Mouse (Mus musculus): Measurements from ENCODE around the gene Arhgap23. TPM values are rescaled to one million over a fixed set of nuclear protein-coding genes. Genes with fewer than 3 reads are reported as not detected.
A peak's percentile ranks its signal among the peaks of the same experiment; 100 is the strongest.

The Arhgap23 gene
- total RNA-seq, 2 experiments from 2014 or later = 64.4 to 78.6 TPM

DNA sequence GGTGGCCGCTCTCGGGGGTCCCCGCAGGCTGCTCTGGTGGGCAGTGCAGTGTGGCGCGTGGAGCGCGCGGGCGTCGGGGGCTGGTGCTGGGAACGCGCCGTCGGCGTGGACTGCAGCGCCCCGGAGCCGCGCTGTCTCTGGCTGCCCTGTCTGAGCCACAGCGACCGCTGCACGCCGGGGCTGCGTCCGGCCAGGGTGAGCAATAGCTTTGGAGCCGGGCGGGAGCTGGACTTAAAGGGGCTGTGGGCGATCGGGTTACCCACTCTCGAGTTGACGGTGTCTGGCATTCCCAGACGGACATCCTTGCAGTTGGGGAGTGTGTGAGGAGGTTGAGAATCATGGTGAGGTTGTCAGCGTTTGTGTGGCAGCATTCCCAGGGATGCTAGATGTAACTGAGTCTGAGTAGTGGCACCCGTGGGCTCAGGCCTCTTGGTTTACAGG lies 25.1 kb downstream of the Arhgap23 start:
- TF ChIP-seq CTCF (IDR thresholded peaks at IDR 0.05) = no peak
- intact Hi-C loops (cut with DNase I) = no loop called here
- Histone ChIP-seq H3K27ac (peak overlapping the region; percentile 56), H3K4me3 (peak overlapping the region; percentile 47)
- DNase-seq (ENCODE audit: extremely low spot score in 1 of 2, low spot score in 2 of 2) = no peak

DNA sequence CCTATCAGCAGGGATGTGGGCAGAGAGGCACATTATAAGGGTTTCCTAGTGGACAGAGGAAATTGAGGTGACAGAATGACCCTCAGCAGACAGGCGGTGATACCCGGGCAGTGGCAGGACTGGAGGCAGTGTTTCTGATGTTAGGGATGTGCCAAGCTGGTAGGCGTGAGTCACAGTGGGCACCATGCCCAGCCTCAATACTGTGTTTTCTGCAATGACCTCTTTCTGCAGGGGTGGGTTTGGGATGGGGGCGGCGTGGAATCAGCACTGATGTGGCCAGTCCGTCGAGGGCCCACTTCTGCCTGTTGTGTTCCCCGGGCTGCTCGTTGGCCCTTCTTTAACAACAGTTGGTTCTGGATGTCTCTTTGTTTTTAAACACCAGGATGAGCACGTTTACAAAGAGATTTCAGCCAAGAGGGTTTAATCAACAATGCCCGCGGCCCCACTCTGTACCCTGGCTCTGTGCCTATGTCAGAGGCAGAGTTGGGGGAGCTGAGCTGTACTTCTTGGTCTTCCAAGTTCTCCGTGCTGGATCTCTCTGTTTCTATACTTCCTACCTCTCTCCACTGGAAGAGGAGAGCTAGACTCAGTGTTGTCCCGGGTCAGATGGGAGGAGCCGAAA lies 25.8 kb downstream of the Arhgap23 start:
- no peak for DNase-seq (ENCODE audit: extremely low spot score in 1 of 2, low spot score in 2 of 2)
- H3K4me3 ChIP-seq = peak overlapping the region; percentile 47
- intact Hi-C loops (cut with DNase I) = no loop called here
- peak overlapping the region; percentile 56 for H3K27ac ChIP-seq
- no peak for TF ChIP-seq CTCF (IDR thresholded peaks at IDR 0.05)

DNA sequence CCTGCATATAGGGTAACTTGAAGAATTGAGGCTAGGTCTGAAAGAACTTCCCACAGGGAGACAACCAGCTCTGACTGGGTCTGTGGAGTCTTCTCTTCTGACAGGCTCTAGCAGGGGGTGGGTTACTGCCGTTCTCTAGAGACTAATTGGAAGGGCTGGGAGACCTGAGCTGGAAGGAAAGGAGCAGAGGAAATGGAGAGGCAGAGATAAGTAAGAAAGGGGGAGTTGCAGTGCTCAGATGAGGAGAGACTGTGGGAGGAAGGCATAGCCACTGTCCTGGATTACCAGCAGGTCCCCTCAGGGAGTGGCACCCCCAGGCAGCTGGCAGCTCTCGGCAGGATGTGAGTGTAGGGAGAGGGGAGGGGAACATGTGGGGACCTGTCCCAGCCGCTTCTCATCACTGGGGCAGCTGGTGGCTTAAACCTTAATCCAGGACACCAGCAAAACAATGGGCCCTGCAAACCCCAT lies 26.4 kb downstream of the Arhgap23 start:
- no peak overlapping the region for H3K4me3 ChIP-seq
- no peak for TF ChIP-seq CTCF (IDR thresholded peaks at IDR 0.05)
- intact Hi-C loops (cut with DNase I) = no loop called here
- H3K27ac ChIP-seq = peak overlapping the region; percentile 11; the same call in 1 of the 2 replicates
- DNase-seq (ENCODE audit: extremely low spot score in 1 of 2, low spot score in 2 of 2) = no peak

DNA sequence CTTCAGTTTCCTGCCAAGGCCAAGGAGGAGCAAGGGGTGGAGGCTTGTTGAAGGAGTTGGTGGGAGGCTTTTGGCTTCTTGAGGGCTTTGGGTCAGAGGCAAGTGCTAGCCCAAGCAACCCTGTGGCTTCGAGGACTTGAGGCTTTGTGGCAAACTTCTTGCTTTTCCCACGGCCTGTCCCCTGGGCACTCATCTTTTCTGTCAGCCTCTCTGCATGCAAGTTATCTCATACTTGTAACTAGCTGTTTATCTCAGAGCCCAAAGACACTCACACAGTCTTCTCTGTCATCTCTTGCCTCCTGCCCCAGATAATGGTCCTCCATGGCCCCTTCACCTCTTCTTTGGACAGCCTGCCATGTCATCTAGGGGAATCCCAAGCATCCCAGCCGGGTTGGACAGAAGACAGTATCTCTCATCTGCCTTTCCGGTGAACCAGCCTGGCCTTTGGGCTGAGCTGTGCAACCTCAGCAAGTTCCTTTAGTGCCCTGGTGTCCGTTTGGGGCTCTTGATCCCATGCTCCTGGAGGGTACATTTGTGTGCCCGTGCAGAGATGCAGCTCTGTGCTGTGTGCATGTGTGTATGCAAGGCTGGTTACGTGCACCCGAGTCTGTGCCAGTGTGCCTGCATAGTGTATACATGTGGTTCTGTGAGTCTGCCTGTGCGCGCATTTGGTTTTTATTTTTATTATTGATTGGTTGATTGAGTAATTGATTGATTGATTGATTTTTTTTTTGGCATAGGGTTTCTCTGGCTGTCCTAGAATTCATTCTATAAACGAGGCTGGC lies 27.8 kb downstream of the Arhgap23 start:
- DNase-seq (ENCODE audit: extremely low spot score in 1 of 2, low spot score in 2 of 2) = no peak
- TF ChIP-seq CTCF (IDR thresholded peaks at IDR 0.05) = no peak
- Histone ChIP-seq H3K4me3 (no peak overlapping the region), H3K27ac (no peak overlapping the region)
- intact Hi-C loops (cut with DNase I) = no loop called here

DNA sequence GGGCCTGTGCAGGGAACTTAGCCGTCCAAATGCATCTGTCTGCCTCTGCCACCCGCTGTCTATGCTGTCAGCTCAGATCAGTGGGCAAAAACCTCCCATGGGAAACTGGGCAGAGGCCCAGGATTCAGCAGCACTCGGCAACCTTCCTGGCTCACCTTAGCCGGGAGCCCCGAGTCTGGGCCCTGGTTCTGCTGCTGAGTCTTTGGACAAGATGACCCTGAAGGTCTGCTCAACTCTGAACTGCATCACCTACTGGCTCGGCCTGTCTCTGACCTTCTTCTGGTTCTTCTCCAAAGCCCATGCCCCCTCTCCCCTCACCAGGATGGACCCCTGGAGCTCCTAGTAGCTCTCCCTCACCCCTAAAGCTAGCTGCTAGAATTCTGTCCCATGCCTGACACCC lies 30.3 kb downstream of the Arhgap23 start:
- H3K27ac ChIP-seq = no peak overlapping the region

DNA sequence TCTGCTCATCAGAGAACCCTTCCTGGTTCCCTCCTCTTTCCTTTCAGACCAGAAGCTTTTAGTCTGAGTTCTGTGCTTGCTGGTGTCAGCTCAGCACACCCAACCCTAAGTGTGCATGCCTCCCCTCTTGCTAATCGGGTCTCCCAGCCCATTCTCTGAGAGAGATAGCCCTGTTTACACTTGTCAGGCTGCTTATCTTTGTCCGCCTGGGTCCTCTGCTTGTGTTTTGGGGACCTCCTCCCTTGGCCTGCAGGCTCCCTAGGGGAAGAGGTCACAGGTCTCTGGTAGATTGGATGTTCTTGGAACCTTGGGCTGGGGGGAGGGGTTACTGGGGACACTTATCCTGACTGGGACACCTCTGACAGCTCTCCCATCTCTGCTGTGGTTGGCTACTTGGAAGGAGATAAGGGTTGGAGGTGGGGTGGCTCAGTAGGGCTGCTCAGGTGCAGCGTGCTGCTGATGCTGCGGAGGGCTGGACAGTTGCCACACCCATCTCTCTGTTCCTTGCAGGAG lies 30.7 kb downstream of the Arhgap23 start:
- no peak for DNase-seq (ENCODE audit: extremely low spot score in 1 of 2, low spot score in 2 of 2)
- TF ChIP-seq CTCF (IDR thresholded peaks at IDR 0.05) = no peak
- H3K27ac ChIP-seq = no peak overlapping the region
- intact Hi-C loops (cut with DNase I) = no loop called here
- H3K4me3 ChIP-seq = no peak overlapping the region

More for the DNA sequence above, 30.3 kb downstream of the Arhgap23 start:
- DNase-seq (ENCODE audit: extremely low spot score in 1 of 2, low spot score in 2 of 2) = no peak
- no peak overlapping the region for H3K4me3 ChIP-seq
- intact Hi-C loops (cut with DNase I) = no loop called here
- TF ChIP-seq CTCF (IDR thresholded peaks at IDR 0.05) = no peak

DNA sequence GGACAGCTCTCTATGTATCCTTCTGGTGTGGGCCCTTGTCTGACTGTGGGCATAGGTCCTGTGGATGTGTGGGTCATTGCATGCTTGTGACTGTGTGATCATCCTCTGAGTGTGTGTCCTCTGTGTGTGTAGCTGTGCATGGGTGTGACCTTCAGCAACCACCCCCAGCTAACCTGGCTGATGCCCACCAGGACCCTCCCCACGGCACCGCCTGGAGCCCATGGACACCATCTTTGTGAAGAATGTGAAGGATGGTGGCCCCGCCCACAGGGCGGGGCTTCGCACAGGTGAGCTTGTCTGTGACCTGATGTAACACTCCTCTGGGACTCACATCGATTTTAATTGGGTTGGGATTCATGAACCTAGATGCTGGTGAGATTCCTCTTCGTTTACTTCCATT lies 32.6 kb downstream of the Arhgap23 start:
- no peak for DNase-seq (ENCODE audit: extremely low spot score in 1 of 2, low spot score in 2 of 2)
- no peak overlapping the region for H3K27ac ChIP-seq
- no peak for TF ChIP-seq CTCF (IDR thresholded peaks at IDR 0.05)
- no peak overlapping the region for H3K4me3 ChIP-seq
- intact Hi-C loops (cut with DNase I) = no loop called here

DNA sequence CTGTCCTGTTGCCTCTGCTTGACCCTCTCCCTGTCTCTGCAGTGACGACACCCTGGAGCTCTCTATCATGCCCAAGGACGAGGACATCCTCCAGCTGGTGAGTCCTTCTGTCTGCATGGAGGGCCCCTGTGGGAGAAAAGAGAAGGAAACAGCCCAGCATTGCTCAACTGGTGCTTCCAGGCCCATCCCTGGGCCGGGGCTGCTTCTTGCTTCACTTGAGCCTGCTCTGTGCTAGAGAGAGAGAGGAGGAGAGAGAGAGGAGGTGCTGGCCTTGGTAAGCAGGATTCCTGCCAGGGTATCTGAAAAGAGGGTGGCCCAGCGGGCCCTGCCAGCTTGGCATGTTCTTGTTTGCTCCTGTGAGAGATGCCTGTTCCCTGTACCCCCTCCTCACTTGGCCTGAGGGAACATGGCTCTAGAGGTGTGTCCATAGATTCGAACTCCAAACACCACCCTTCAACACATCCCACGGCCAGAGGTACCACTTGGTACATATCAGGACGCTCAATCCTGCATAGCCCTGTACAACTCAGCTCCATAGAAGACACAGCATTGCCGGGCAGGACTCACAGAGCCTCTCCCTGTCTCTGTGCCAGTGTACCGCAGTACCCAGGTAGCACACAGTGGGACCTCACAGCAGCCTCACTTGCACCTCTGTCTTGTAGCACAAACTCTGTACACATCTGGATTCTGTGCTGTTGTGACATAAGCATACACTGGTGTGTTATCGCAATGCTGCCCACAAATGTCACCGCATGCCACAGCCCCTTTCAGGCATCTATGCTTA lies 33.5 kb downstream of the Arhgap23 start:
- Histone ChIP-seq H3K27ac (peak overlapping the region; percentile 97), H3K4me3 (no peak overlapping the region)
- intact Hi-C loops (cut with DNase I) = no loop called here
- TF ChIP-seq CTCF (IDR thresholded peaks at IDR 0.05) = no peak
- no peak for DNase-seq (ENCODE audit: extremely low spot score in 1 of 2, low spot score in 2 of 2)

DNA sequence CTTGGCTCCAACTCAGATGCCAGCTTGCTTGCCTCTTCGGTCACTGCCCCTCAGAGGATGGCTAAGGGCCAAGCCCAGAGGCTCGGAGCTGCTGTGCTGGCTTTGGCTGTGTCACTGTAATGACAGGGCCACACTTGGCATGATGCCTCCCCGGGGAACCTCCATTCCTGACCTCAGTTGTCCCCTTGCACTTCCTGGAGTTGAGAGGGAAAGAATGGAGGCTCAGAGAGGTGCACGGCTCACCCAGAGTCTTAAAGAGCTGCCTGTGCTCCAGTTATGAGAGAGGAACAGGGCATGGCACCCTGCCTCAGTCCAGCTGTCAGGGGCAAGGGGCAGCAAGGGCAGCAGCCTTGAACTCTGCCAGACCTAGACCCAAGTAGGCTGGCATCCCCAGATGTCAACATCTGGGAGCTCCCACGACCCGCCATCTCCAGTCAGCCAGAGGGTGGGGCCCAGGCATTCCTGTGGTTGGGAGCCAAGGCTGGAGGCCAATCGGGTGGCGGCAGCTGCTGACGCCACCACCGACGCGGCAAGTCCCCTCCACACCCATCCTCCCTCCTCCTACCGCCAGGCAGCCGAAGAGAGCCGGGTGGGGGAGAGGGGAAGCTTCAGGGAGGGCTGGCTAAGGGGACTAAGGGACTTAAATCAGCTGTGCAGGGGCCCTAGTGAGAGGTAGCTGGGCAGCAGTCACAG lies 34.4 kb downstream of the Arhgap23 start:
- intact Hi-C loops (cut with DNase I) = loop anchor here (2.0 kb wide), 1 partner anchor 17 kb away; no protein-coding TSS in a partner anchor
- H3K27ac ChIP-seq = peak overlapping the region; percentile 97
- TF ChIP-seq CTCF (IDR thresholded peaks at IDR 0.05) = no peak; the same call in 1 of the 2 replicates
- H3K4me3 ChIP-seq = peak overlapping the region; percentile 83
- DNase-seq (ENCODE audit: extremely low spot score in 1 of 2, low spot score in 2 of 2) = peak; percentile 78 to 79

DNA sequence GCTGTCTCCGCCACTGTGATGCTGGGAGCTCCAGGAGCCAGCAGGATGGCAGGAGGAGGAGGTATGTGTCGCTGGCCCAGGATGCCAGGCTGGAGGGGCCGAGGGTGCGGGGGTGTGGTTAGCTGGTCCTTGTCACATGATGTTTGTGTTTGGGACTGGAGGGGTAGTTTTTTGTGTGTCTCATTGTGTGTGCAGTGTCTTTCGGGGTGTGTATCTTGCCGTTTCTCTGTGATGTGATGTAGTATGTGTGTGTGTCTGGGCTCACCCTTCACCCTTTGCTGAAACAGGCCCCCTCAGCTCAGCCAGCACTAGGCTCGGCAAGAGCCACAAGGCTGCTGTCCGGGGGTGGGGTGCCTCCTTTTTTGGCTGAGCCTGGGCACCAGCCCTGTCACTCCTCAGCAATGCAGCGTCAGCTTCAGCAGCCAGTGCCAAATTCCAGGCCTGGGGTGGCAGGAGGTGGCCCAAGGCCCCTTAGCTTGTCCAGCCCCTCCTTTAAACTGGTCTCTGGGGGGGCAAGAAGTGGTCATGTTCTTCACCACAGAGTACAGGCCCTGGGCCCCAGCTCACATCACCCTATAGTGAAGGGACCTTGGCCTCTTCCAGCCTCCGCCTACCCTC lies 35.1 kb downstream of the Arhgap23 start:
- DNase-seq (ENCODE audit: extremely low spot score in 1 of 2, low spot score in 2 of 2) = peak in 1 of 2 experiments; percentile 61
- no peak for TF ChIP-seq CTCF (IDR thresholded peaks at IDR 0.05)
- Histone ChIP-seq H3K27ac (peak overlapping the region; percentile 97), H3K4me3 (peak overlapping the region; percentile 83)
- intact Hi-C loops (cut with DNase I) = loop anchor here (2.0 kb wide), 1 partner anchor 16 kb away; no protein-coding TSS in a partner anchor

Measured in left cerebral cortex, adult 2 months (tissue).